In the genomic region with DNA sequence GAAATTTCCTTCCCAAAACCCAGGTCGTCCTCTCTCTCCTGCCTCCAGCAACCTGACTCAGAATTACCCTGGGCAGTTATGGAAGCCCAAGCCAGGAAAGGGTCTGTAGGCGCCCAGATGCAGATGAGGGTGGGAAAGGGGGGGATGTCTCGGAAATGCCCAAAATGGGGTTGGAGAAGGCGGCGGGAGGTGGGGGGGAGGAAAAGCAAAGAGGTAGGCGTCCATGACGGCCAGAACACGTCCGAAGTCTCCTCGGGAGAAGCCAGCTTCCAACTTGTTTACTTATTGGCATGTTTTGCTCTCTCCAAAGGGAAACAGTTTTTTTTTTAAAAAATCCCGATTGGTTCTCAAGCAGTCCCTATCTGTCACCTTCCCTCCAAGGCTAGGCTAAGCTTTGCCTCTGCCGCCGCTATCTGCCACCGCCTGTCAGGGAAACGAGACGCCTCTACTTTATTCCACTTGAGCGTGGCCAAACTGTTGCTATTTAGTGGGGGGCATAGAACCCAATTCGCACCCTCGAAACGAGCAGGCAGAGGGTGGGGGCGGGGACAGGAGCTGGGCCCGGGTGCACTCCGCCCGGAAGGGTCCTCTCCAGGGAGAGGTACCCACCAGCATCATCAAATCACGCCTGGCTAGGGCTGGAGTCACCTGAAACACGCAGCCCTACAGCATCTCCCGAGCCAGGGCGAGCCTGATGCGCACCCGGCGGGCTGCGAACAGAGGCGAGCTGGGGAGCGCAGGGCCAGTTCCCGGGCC, we compare ENCODE assay signal across 8 mouse cellular contexts.
DNase-seq lines count a peak whose midpoint lies in the region; ATAC-seq lines count a peak whose summit lies in the region.

No protein-coding gene starts in this region.

- no peak for DNase-seq in kidney, adult 18-20 months
- DNase-seq in MN1 (ENCODE audit: low spot score) = peak; percentile 62
- peak; percentile 71 for DNase-seq in cerebellum, postnatal 25 days
- DNase-seq in heart, postnatal 4 days = peak; percentile 45
- no peak for DNase-seq in liver, embryonic 13.5 days
- peak; percentile 49 for DNase-seq in thymus, postnatal 14 days
- DNase-seq in spleen, postnatal 10 days (ENCODE audit: low spot score in 2 of 2) = no peak

- H3K9me3 ChIP-seq in kidney, embryonic 14.5 days (ENCODE audit: control insufficient read depth, low read length) = no peaks in the 10 kb centered on the region
- no peaks in the 10 kb centered on the region for H3K9me3 ChIP-seq in liver, embryonic 13.5 days (replicated peaks)

- peak overlapping the region; percentile 83 for H3K4me2 ChIP-seq in kidney, embryonic 14.5 days (replicated peaks; ENCODE audit: low read depth, low read length)
- H3K4me2 ChIP-seq in liver, embryonic 13.5 days = peak overlapping the region; percentile 47; the same call in 1 of the 2 replicates

- peak overlapping the region; percentile 45 for H3K4me3 ChIP-seq in kidney, embryonic 14.5 days (ENCODE audit: low read length)
- peak overlapping the region; percentile 12; the same call in 1 of the 2 replicates for H3K4me3 ChIP-seq in liver, embryonic 13.5 days (replicated peaks)

- no peaks in the 10 kb centered on the region for H3K4me1 ChIP-seq in kidney, embryonic 14.5 days (ENCODE audit: control insufficient read depth, insufficient read depth, low read length)
- H3K4me1 ChIP-seq in liver, embryonic 13.5 days (replicated peaks) = no peaks in the 10 kb centered on the region

- peak overlapping the region; percentile 45; the same call in 1 of the 2 replicates for H3K9ac ChIP-seq in kidney, embryonic 14.5 days (ENCODE audit: low read depth, low read length)
- H3K9ac ChIP-seq in liver, embryonic 13.5 days = no peak overlapping the region

- ATAC-seq in kidney, embryonic 14.5 days (ENCODE audit: low FRiP score, low TSS enrichment) = peak; percentile 56; the same call in 1 of the 2 replicates
- ATAC-seq in liver, embryonic 13.5 days (ENCODE audit: low read depth) = no peak

- H3K27me3 ChIP-seq in kidney, embryonic 14.5 days (ENCODE audit: control insufficient read depth, insufficient read depth, low read length) = peaks cover 40% of the 10 kb centered on the region
- H3K27me3 ChIP-seq in liver, embryonic 13.5 days = peaks cover 78% of the 10 kb centered on the region

- no peaks in the 10 kb centered on the region for H3K36me3 ChIP-seq in kidney, embryonic 14.5 days (ENCODE audit: control insufficient read depth, insufficient read depth, low read length)
- H3K36me3 ChIP-seq in liver, embryonic 13.5 days = no peaks in the 10 kb centered on the region

- WGBS in kidney, embryonic 14.5 days = 1% methylated on average over 32 of the region's 35 CpGs
- 3% methylated on average over 35 of the region's 35 CpGs for WGBS in liver, embryonic 13.5 days (ENCODE audit: insufficient replicate concordance)

- H3K27ac ChIP-seq in kidney, embryonic 14.5 days (ENCODE audit: low read depth, low read length) = no peak overlapping the region
- no peak overlapping the region for H3K27ac ChIP-seq in liver, embryonic 13.5 days

Comparison
In these comparisons a context has a peak if more than half of its experiments do, and no peak if none do; other contexts are left out.
1. DNase-seq: peak in MN1 (single experiment), cerebellum, postnatal 25 days (2 of 2), heart, postnatal 4 days (single experiment) and thymus, postnatal 14 days (single experiment); none in kidney, adult 18-20 months (single experiment), liver, embryonic 13.5 days (single experiment) and spleen, postnatal 10 days (0 of 2).